Mouse (Mus musculus) intestine, embryonic 14.5 days (tissue): ENCODE measurements at regions not wholly inside any gene's neighbourhood (a gene's known extent, or its start where the extent isn't known, plus 50 kb on each side); places are given as distances from the start of the nearest gene placed in this dataset.

Source experiments
- ATAC-seq: fragments of 200-750 bp; cut with Nextera tagmentation; replicated peaks from 2 replicates; pipeline ENCODE4 v1.8.0; 2017; ENCODE audit warnings: low read depth, moderate number of reproducible peaks, moderate TSS enrichment, moderate library complexity; ENCODE audit not compliant: low FRiP score, low TSS enrichment
- DNase-seq: peaks from one replicate; pipeline ENCODE4 v3.0.0-alpha.2; 2018; ENCODE audit warnings: low spot score
- H3K27ac ChIP-seq: fragments of 300-500 bp; sonication (generic); 2 replicates; pipeline ENCODE4 v1.5.1; 2014; ENCODE audit warnings: low read depth, mild to moderate bottlenecking, control low read depth
- H3K27me3 ChIP-seq: fragments of 300-500 bp; sonication (generic); replicated peaks from 2 replicates; pipeline ENCODE4 v1.6.1; 2014; ENCODE audit warnings: low read length, control low read depth; ENCODE audit not compliant: control insufficient read depth, insufficient read depth
- H3K36me3 ChIP-seq: fragments of 300-500 bp; sonication (generic); 2 replicates; pipeline ENCODE4 v1.6.1; 2014; ENCODE audit warnings: low read length, control low read depth; ENCODE audit not compliant: control insufficient read depth, insufficient read depth
- H3K4me1 ChIP-seq: fragments of 300-500 bp; sonication (generic); replicated peaks from 2 replicates; pipeline ENCODE4 v1.6.1; 2014; ENCODE audit warnings: low read length, control low read depth, mixed read lengths; ENCODE audit not compliant: control insufficient read depth, insufficient read depth
- H3K4me2 ChIP-seq: fragments of 300-500 bp; sonication (generic); 2 replicates; pipeline ENCODE4 v1.6.1; 2014; ENCODE audit warnings: low read length
- H3K4me3 ChIP-seq: fragments of 300-500 bp; sonication (generic); 2 replicates; pipeline ENCODE4 v1.5.1; 2014; ENCODE audit warnings: low read depth, low read length, control low read depth, mixed read lengths
- H3K9ac ChIP-seq: fragments of 300-500 bp; sonication (generic); 2 replicates; pipeline ENCODE4 v1.6.1; 2014; ENCODE audit warnings: mild to moderate bottlenecking, low read length
- H3K9me3 ChIP-seq: fragments of 300-500 bp; sonication (generic); 2 replicates; pipeline ENCODE4 v1.6.1; 2016; ENCODE audit warnings: low read length, control low read depth; ENCODE audit not compliant: control insufficient read depth
- WGBS: fragments of 180-500 bp; shearing (Covaris S2); extraction: QIAGEN DNeasy Blood & Tissue Kit; methylation state at CpG from one replicate; pipeline ENCODE4 v1.1.7; 2014; 5-methylcytosine and 5-hydroxymethylcytosine counted together

DNA sequence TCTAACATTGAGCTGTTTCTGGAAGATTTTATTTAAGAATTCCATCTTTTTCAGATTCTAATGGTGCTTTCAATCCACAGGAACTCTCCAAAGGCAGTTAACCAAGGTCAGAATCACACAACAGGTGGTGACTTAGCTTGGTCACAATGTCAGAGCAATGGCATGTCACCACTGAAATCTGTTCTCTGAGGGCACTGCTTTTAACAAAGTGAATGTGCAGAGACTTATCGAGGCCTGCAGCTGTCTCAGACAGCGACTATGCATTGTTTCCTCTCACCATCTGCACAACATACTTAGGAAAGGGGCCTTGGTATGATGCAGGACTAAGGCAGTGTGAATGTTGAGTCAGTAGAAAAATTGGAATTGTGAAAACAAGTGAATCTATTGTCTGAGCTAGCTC, 638.9 kb upstream of the Igfbp3 start:
- Histone ChIP-seq H3K4me1 (no peaks in the 10 kb centered on the region), H3K9me3 (0 out of 2 replicates have a peak, but pooled peaks cover 4% of the 10 kb centered on the region), H3K27ac (no peak overlapping the region), H3K9ac (no peak overlapping the region), H3K4me3 (no peak overlapping the region), H3K4me2 (no peak overlapping the region), H3K36me3 (no peaks in the 10 kb centered on the region), H3K27me3 (no peaks in the 10 kb centered on the region)
- ATAC-seq (no peak), DNase-seq (no peak)
- WGBS, result 74% methylated on average over 2 of the region's 2 CpGs

DNA sequence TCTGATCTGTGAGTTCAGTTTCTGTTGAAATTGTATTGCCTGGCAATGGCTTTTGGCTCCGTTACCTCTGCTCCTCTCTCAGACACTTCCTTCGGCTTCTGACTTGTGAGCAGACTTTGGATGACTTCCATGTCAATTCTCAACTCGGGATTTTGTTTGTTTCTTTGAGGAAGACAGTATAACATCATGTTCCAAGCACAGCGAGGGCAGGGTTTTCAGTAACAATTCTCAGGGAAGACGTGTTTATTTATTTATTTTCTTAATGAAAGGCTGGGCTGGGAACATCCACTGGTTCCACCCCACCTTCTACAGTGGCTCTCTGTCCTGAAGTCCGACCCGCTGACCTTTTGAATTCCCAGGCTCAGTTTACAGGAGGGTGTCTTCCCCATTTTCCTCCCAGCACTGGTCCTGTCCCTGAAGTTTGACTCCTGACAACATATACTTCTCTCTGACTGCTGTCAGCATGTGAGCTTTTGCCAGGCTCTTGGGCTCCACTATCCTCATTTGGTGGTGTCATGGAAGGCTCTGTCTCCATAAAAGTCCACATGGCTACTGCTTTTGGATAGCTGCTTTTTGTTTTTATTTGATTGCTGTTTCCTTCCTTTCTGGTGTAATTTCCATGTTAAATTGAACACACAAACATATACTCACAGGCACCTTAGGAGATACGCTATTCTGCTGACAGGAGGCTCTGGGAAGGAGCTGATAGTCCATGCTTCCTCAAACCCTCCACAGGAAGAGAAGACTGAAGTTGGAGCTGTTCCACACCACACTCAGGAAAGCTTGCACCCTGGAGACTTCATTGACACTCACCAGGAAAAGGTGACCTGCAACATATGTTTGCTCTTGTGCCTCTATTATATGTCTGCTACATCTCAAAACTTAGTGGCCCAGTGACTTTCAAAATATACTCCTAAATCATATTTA, 624.9 kb upstream of the Igfbp3 start:
- DNase-seq (no peak), ATAC-seq (no peak)
- WGBS, result 53% methylated on average over 8 of the region's 8 CpGs
- H3K4me1 ChIP-seq, result no peaks in the 10 kb centered on the region
- no peaks in the 10 kb centered on the region for H3K9me3 ChIP-seq
- no peak overlapping the region for H3K4me3 ChIP-seq
- no peaks in the 10 kb centered on the region for H3K36me3 ChIP-seq
- no peak overlapping the region for H3K27ac ChIP-seq
- no peak overlapping the region for H3K4me2 ChIP-seq
- no peaks in the 10 kb centered on the region for H3K27me3 ChIP-seq
- no peak overlapping the region for H3K9ac ChIP-seq

- Histone ChIP-seq H3K27ac (no peak overlapping the region), H3K27me3 (no peaks in the 10 kb centered on the region), H3K9me3 (no peaks in the 10 kb centered on the region), H3K4me1 (no peaks in the 10 kb centered on the region), H3K9ac (no peak overlapping the region), H3K4me2 (no peak overlapping the region), H3K36me3 (no peaks in the 10 kb centered on the region), H3K4me3 (no peak overlapping the region)
- no peak for ATAC-seq
- WGBS, result 82% methylated on average over 5 of the region's 5 CpGs
- no peak for DNase-seq
Measured at GRCm38 (mm10) chr11:7837486-7837885, 623.8 kb upstream of the Igfbp3 start.

- Histone ChIP-seq H3K27me3 (no peaks in the 10 kb centered on the region), H3K9ac (no peak overlapping the region), H3K36me3 (no peaks in the 10 kb centered on the region), H3K27ac (no peak overlapping the region), H3K4me2 (no peak overlapping the region), H3K4me3 (no peak overlapping the region), H3K4me1 (no peaks in the 10 kb centered on the region), H3K9me3 (no peaks in the 10 kb centered on the region)
- ATAC-seq, result no peak
- DNase-seq, result no peak
- WGBS, result 42% methylated on average over 2 of the region's 2 CpGs
Measured at GRCm38 (mm10) chr11:7834151-7834550, 620.4 kb upstream of the Igfbp3 start.

GRCm38 (mm10) chr11:7832376-7832775, 618.7 kb upstream of the Igfbp3 start:
- Histone ChIP-seq H3K9me3 (no peaks in the 10 kb centered on the region), H3K27ac (no peak overlapping the region), H3K9ac (no peak overlapping the region), H3K4me1 (no peaks in the 10 kb centered on the region), H3K4me3 (no peak overlapping the region), H3K4me2 (no peak overlapping the region), H3K36me3 (no peaks in the 10 kb centered on the region), H3K27me3 (no peaks in the 10 kb centered on the region)
- ATAC-seq (no peak), DNase-seq (no peak)
- 38% methylated on average over 8 of the region's 8 CpGs for WGBS

- Histone ChIP-seq H3K9me3 (no peaks in the 10 kb centered on the region), H3K4me3 (no peak overlapping the region), H3K27me3 (no peaks in the 10 kb centered on the region), H3K27ac (no peak overlapping the region), H3K4me1 (no peaks in the 10 kb centered on the region), H3K4me2 (no peak overlapping the region), H3K36me3 (no peaks in the 10 kb centered on the region), H3K9ac (no peak overlapping the region)
- WGBS, result 71% methylated on average over 1 of the region's 1 CpGs
- ATAC-seq (no peak), DNase-seq (no peak)
Measured at GRCm38 (mm10) chr11:7829770-7830169, 616.0 kb upstream of the Igfbp3 start.

- no peaks in the 10 kb centered on the region for H3K9me3 ChIP-seq
- ATAC-seq (no peak), DNase-seq (no peak)
- no peaks in the 10 kb centered on the region for H3K27me3 ChIP-seq
- H3K27ac ChIP-seq, result no peak overlapping the region
- H3K4me3 ChIP-seq, result no peak overlapping the region
- no peaks in the 10 kb centered on the region for H3K4me1 ChIP-seq
- WGBS, result 73% methylated on average over 4 of the region's 4 CpGs
- no peaks in the 10 kb centered on the region for H3K36me3 ChIP-seq
- H3K9ac ChIP-seq, result no peak overlapping the region
- no peak overlapping the region for H3K4me2 ChIP-seq
Measured at GRCm38 (mm10) chr11:7828001-7828400, 614.3 kb upstream of the Igfbp3 start.

GRCm38 (mm10) chr11:7827402-7827801, 613.7 kb upstream of the Igfbp3 start:
- WGBS, result 79% methylated on average over 1 of the region's 1 CpGs
- no peaks in the 10 kb centered on the region for H3K9me3 ChIP-seq
- no peak overlapping the region for H3K4me2 ChIP-seq
- no peak overlapping the region for H3K27ac ChIP-seq
- no peaks in the 10 kb centered on the region for H3K27me3 ChIP-seq
- H3K4me1 ChIP-seq, result no peaks in the 10 kb centered on the region
- no peak overlapping the region for H3K4me3 ChIP-seq
- DNase-seq (no peak), ATAC-seq (no peak)
- no peaks in the 10 kb centered on the region for H3K36me3 ChIP-seq
- no peak overlapping the region for H3K9ac ChIP-seq

- Histone ChIP-seq H3K4me3 (no peak overlapping the region), H3K36me3 (no peaks in the 10 kb centered on the region), H3K27ac (no peak overlapping the region), H3K4me1 (no peaks in the 10 kb centered on the region), H3K9ac (no peak overlapping the region), H3K27me3 (no peaks in the 10 kb centered on the region), H3K9me3 (no peaks in the 10 kb centered on the region), H3K4me2 (no peak overlapping the region)
- DNase-seq (no peak), ATAC-seq (no peak)
- 87% methylated on average over 5 of the region's 5 CpGs for WGBS
Measured at GRCm38 (mm10) chr11:7815750-7816149, 602.0 kb upstream of the Igfbp3 start.
